In genomic region chr9:55447509-55447908, GRCm38 (mm10) we compare ENCODE assay signal across 24 mouse cellular contexts.
"Had no signal": no experiment of that assay in that cellular context is flagged by ENCODE, and none has a peak within 500 bp of the region (broad histone marks: within the 10 kb centered on the region; RNA-seq: fewer than 3 reads in every experiment).

No protein-coding gene starts in this region.

- H3K9ac ChIP-seq: intestine, embryonic 15.5 days; kidney, embryonic 15.5 days; limb, embryonic 12.5 days; limb, embryonic 15.5 days; liver, embryonic 14.5 days; lung, embryonic 15.5 days; midbrain, embryonic 13.5 days; stomach, embryonic 15.5 days had no signal

- H3K9me3 ChIP-seq: intestine, embryonic 15.5 days; kidney, embryonic 15.5 days; limb, embryonic 12.5 days; limb, embryonic 15.5 days; lung, embryonic 15.5 days; megakaryocyte, embryonic 14.5 days; midbrain, embryonic 10.5 days; midbrain, embryonic 13.5 days; stomach, embryonic 15.5 days had no signal

- DNase-seq: kidney, adult 11 months; kidney, adult 8-10 months; kidney, postnatal 10 days; kidney, postnatal 36 days; layer of hippocampus, postnatal 36 days; left cerebral cortex, postnatal 4 days; lung, adult 18-20 months; lung, postnatal 10 days; lung, postnatal 36 days; right cerebral cortex, adult 18-20 months; right cerebral cortex, postnatal 25 days; spleen, adult 18-20 months; thymus, postnatal 25 days had no signal

- H3K4me3 ChIP-seq: intestine, embryonic 15.5 days; kidney, embryonic 15.5 days; limb, embryonic 12.5 days; limb, embryonic 15.5 days; lung, embryonic 15.5 days; megakaryocyte, embryonic 14.5 days; midbrain, embryonic 10.5 days; midbrain, embryonic 13.5 days; stomach, embryonic 15.5 days had no signal

- H3K4me2 ChIP-seq: intestine, embryonic 15.5 days; kidney, embryonic 15.5 days; limb, embryonic 12.5 days; limb, embryonic 15.5 days; liver, embryonic 11.5 days; lung, embryonic 15.5 days; midbrain, embryonic 13.5 days; stomach, embryonic 15.5 days had no signal

- H3K27me3 ChIP-seq: intestine, embryonic 15.5 days; limb, embryonic 15.5 days; lung, embryonic 15.5 days; midbrain, embryonic 13.5 days; stomach, embryonic 15.5 days had no signal

- H3K27ac ChIP-seq: intestine, embryonic 15.5 days; kidney, embryonic 15.5 days; limb, embryonic 12.5 days; liver, embryonic 14.5 days; lung, embryonic 15.5 days; midbrain, embryonic 10.5 days; midbrain, embryonic 13.5 days; stomach, embryonic 15.5 days had no signal

- H3K36me3 ChIP-seq: intestine, embryonic 15.5 days; kidney, embryonic 15.5 days; limb, embryonic 12.5 days; limb, embryonic 15.5 days; lung, embryonic 15.5 days; midbrain, embryonic 10.5 days; midbrain, embryonic 13.5 days; stomach, embryonic 15.5 days had no signal

- ATAC-seq: intestine, embryonic 15.5 days; midbrain, embryonic 13.5 days had no signal

- H3K4me1 ChIP-seq: intestine, embryonic 15.5 days; kidney, embryonic 15.5 days; lung, embryonic 15.5 days; megakaryocyte, embryonic 14.5 days; midbrain, embryonic 13.5 days; stomach, embryonic 15.5 days had no signal
